Mouse (Mus musculus) embryonic stem cell, embryonic (primary cell): ENCODE data around the gene Acpp.

Experiments used
- CTCF ChIA-PET, 4 experiments: fragments of 300-600 bp in 2 of 4; fragments of 350-600 bp in 2 of 4; sonication (Branson Sonifier 250); formaldehyde crosslinking; loops; one replicate each; lab custom pipeline; 2022; ENCODE audit warnings: inconsistent platforms in 2 of 4; lab: Charles Lee
- POLR2A ChIA-PET, 4 experiments: fragments of 300-600 bp in 2 of 4; fragments of 350-600 bp in 2 of 4; sonication (Branson Sonifier 250); formaldehyde crosslinking; loops; one replicate each; lab custom pipeline; 2022; ENCODE audit warnings: antibody characterized with exemption in 4 of 4, inconsistent platforms in 1 of 4; lab: Charles Lee

Acpp gene

GRCm38 (mm10) chr9:104272057-104272456 lies 65.5 kb downstream of the Acpp start:
- CTCF ChIA-PET = interaction anchor here in 1 of 4 experiments (0.7 kb wide), 1 partner anchor 360 kb away, joined by 3 read pairs; no protein-coding TSS in a partner anchor
- POLR2A ChIA-PET = interaction anchor here in 3 of 4 experiments (0.7 kb wide), 3 partner anchors 32 to 1736 kb away, joined by 3 to 5 read pairs (median 5); no protein-coding TSS in a partner anchor

- ChIA-PET CTCF (no interaction called here), POLR2A (interaction anchor here in 2 of 4 experiments (0.7 kb wide), 2 partner anchors 141 to 1737 kb away, joined by 5 read pairs; no protein-coding TSS in a partner anchor)
Measured at GRCm38 (mm10) chr9:104271642-104272041, 65.9 kb downstream of the Acpp start.

- CTCF ChIA-PET = interaction anchor here in 1 of 4 experiments (0.6 kb wide), 1 partner anchor 11 kb away, joined by 3 read pairs; no protein-coding TSS in a partner anchor
- POLR2A ChIA-PET = interaction anchor here in 3 of 4 experiments (0.6 to 1.2 kb wide), 6 partner anchors 9 to 722 kb away, joined by 3 to 11 read pairs (median 4); no protein-coding TSS in a partner anchor
Measured at GRCm38 (mm10) chr9:104269944-104270343, 67.6 kb downstream of the Acpp start.

- ChIA-PET CTCF (interaction anchor here in 2 of 4 experiments (0.6 kb wide), 2 partner anchors 12 to 189 kb away, joined by 3 to 9 read pairs; no protein-coding TSS in a partner anchor), POLR2A (interaction anchor here in 3 of 4 experiments (0.6 to 1.2 kb wide), 8 partner anchors 9 to 1607 kb away, joined by 3 to 11 read pairs (median 4); no protein-coding TSS in a partner anchor)
Measured at GRCm38 (mm10) chr9:104269349-104269871, 68.1 kb downstream of the Acpp start.

GRCm38 (mm10) chr9:104264567-104264966 lies 73.0 kb downstream of the Acpp start:
- POLR2A ChIA-PET = interaction anchor here in 2 of 4 experiments (2.5 to 5.5 kb wide), 2 partner anchors 10 to 15 kb away, joined by 23 to 92 read pairs; no protein-coding TSS in a partner anchor
- CTCF ChIA-PET = no interaction called here

- ChIA-PET CTCF (interaction anchor here (0.6 to 1.3 kb wide), 8 partner anchors 15 to 702 kb away, joined by 3 to 6 read pairs (median 3); no protein-coding TSS in a partner anchor), POLR2A (interaction anchor here (0.6 to 5.5 kb wide), 26 partner anchors 8 to 261 kb away, joined by 3 to 92 read pairs (median 4); partner anchors contain the start of genes Acpp (in 1 of the 4) and Nphp3 (in 1 of the 4))
Measured at GRCm38 (mm10) chr9:104262823-104263352, 74.7 kb downstream of the Acpp start, which contains the start of gene Dnajc13. Dnajc13 (minus strand) TSS chr9:104262930.

GRCm38 (mm10) chr9:104262016-104262762 lies 75.4 kb downstream of the Acpp start:
- ChIA-PET CTCF (interaction anchor here in 3 of 4 experiments (0.7 to 1.3 kb wide), 5 partner anchors 15 to 702 kb away, joined by 3 to 5 read pairs (median 3); no protein-coding TSS in a partner anchor), POLR2A (interaction anchor here (0.6 to 5.5 kb wide), 21 partner anchors 8 to 297 kb away, joined by 3 to 92 read pairs (median 5); partner anchors contain the start of genes Acpp (in 1 of the 4) and Nphp3 (in 1 of the 4))

- ChIA-PET POLR2A (interaction anchor here in 2 of 4 experiments (1.0 to 5.5 kb wide), 6 partner anchors 9 to 77 kb away, joined by 3 to 92 read pairs (median 4); partner anchors contain the start of gene Acpp (in 1 of the 2)), CTCF (no interaction called here)
Measured at GRCm38 (mm10) chr9:104260306-104260705, 77.2 kb downstream of the Acpp start.

- POLR2A ChIA-PET = interaction anchor here in 2 of 4 experiments (0.6 to 1.0 kb wide), 3 partner anchors 11 to 20 kb away, joined by 3 to 4 read pairs (median 3); no protein-coding TSS in a partner anchor
Measured at GRCm38 (mm10) chr9:104256085-104256484, 81.5 kb downstream of the Acpp start.

GRCm38 (mm10) chr9:104254408-104255180 lies 83.0 kb downstream of the Acpp start:
- POLR2A ChIA-PET = interaction anchor here in 2 of 4 experiments (0.6 to 10.5 kb wide), 7 partner anchors 7 to 62 kb away, joined by 3 to 92 read pairs (median 4); partner anchors contain the start of gene Dnajc13 (in 2 of the 2)
- CTCF ChIA-PET = interaction anchor here in 1 of 4 experiments (1.2 kb wide), 1 partner anchor 52 kb away, joined by 3 read pairs; no protein-coding TSS in a partner anchor

More at GRCm38 (mm10) chr9:104256085-104256484, 81.5 kb downstream of the Acpp start:
- CTCF ChIA-PET = interaction anchor here in 1 of 4 experiments (0.6 kb wide), 1 partner anchor 244 kb away, joined by 3 read pairs; no protein-coding TSS in a partner anchor

- ChIA-PET POLR2A (interaction anchor here in 2 of 4 experiments (1.0 to 10.5 kb wide), 5 partner anchors 9 to 48 kb away, joined by 3 to 92 read pairs (median 4); partner anchors contain the start of gene Dnajc13 (in 2 of the 2)), CTCF (interaction anchor here in 1 of 4 experiments (0.8 kb wide), 1 partner anchor 25 kb away, joined by 3 read pairs; no protein-coding TSS in a partner anchor)
Measured at GRCm38 (mm10) chr9:104252637-104253036, 84.9 kb downstream of the Acpp start.

- ChIA-PET POLR2A (interaction anchor here in 2 of 4 experiments (0.9 to 10.5 kb wide), 6 partner anchors 10 to 177 kb away, joined by 3 to 92 read pairs (median 5); partner anchors contain the start of gene Dnajc13 (in 1 of the 2)), CTCF (no interaction called here)
Measured at GRCm38 (mm10) chr9:104251687-104252086, 85.9 kb downstream of the Acpp start.

- POLR2A ChIA-PET = interaction anchor here in 3 of 4 experiments (0.6 to 10.5 kb wide), 9 partner anchors 9 to 1981 kb away, joined by 3 to 92 read pairs (median 5); partner anchors contain the start of gene Dnajc13 (in 2 of the 3)
Measured at GRCm38 (mm10) chr9:104251111-104251510, 86.4 kb downstream of the Acpp start.

GRCm38 (mm10) chr9:104247307-104247987 lies 90.1 kb downstream of the Acpp start:
- ChIA-PET POLR2A (interaction anchor here in 1 of 4 experiments (10.5 kb wide), 1 partner anchor 15 kb away, joined by 92 read pairs; the partner anchor contains the start of gene Dnajc13), CTCF (interaction anchor here in 1 of 4 experiments (1.0 kb wide), 1 partner anchor 19 kb away, joined by 3 read pairs; no protein-coding TSS in a partner anchor)

More at GRCm38 (mm10) chr9:104251111-104251510, 86.4 kb downstream of the Acpp start:
- CTCF ChIA-PET = no interaction called here

GRCm38 (mm10) chr9:104243799-104244466 lies 93.6 kb downstream of the Acpp start:
- CTCF ChIA-PET = no interaction called here
- POLR2A ChIA-PET = interaction anchor here in 1 of 4 experiments (0.6 kb wide), 1 partner anchor 90 kb away, joined by 3 read pairs; no protein-coding TSS in a partner anchor
